Mouse (Mus musculus): ENCODE results near the gene Epsti1. TPM values are rescaled to one million over a fixed set of nuclear protein-coding genes. Genes with fewer than 3 reads are reported as not detected.

The Epsti1 gene
- total RNA-seq, 4 experiments from 2014 or later = 0.21 to 1.5 (median 0.93) TPM

DNA sequence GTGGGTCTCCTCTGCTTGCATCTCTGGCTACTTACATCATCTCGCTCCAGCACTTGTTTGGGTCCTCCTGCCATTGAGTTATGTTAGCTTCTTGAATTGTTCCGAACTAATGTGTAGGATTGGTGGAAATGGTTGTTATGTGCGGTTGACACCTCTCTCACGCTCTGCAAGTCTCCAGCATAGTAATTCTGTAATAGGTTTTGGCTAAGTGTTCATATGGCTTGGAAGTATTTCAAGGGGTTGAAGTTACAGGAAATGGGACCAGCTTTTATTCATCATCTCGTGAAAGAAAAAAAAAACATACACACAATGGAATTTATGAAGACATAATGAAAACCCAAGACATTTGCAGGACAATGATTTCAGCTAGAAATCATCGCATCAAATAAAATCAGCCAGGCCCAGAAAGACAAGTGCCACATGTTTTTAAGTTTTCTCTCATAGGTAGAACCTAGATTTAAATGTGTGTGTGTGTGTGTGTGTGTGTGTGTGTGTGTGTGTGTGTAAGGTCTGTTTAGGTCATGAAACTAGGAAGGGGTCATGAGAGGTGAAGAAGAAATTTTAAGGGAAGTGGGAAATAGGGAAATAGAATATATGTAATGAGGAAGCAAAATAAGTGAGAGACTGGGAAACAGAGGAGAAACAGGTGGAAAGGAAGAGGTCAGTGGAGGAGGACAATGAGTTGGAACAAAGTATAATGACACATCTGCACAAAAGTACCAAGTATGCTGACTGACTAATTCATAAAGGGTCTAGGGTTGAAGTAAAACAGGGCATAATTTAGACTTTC is 19.2 kb downstream of the Epsti1 start:
- DNase-seq (ENCODE audit: low spot score in 2 of 2) = no peak

DNA sequence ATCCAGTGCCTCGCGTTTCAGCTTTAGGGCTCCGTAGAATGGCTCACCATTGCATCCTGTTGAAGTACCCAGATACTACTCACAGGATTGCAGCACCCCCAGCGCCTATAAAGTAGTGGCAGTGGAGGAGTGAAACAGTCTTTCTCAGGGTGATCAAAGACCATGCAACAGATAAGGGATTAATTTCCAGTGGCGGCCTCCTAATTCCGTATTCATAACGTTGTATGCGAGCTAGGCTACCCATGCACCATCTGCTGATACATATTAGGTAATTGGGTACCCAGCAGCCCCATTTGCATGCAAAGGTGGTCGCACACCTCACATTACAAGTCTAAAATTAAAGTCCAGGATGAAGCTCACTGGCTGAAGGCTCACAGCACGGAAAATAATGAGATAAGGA is 21.4 kb downstream of the Epsti1 start:
- no peak for DNase-seq (ENCODE audit: low spot score in 2 of 2)

DNA sequence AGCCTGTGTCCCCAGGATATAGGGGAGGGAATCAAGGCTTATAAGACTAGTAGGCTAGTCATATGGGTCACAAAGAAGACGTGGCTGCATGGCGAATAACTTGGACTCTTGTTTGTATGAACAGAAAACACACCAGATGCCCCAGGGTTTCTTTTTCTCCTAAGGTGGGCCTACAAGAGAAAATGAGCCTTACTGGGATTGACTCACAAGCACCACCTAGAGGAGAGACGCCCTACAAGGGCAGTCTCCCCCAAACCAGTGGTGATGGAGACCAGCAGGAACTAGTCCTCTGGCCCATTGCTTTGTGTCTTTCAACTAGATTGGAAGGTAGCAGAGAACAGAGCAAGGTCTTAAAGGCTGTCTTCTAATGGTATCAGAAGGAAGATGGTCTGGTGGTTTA is 22.7 kb downstream of the Epsti1 start:
- peak in 1 of 2 experiments; percentile 24 for DNase-seq (ENCODE audit: low spot score in 2 of 2)

DNA sequence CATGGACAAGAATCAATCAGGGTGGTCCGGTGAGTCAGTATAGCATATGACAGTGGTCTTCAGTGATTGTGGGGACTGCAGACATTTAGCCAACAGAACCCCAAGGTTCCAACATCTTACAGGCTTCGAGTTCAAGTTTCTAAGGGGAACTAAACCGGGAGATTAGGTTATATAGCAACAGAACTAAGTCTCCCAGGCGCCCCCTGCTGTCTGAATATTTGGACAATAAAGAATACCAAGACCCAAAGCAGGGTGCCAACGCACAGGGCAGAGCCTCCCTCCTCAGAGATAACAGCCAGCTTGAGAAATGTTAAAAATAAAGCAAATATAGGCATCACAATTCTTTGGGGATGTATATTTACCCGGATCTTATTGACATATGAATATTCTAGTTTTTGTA is 24.0 kb downstream of the Epsti1 start:
- peak; percentile 46 to 77 for DNase-seq (ENCODE audit: low spot score in 2 of 2)

DNA sequence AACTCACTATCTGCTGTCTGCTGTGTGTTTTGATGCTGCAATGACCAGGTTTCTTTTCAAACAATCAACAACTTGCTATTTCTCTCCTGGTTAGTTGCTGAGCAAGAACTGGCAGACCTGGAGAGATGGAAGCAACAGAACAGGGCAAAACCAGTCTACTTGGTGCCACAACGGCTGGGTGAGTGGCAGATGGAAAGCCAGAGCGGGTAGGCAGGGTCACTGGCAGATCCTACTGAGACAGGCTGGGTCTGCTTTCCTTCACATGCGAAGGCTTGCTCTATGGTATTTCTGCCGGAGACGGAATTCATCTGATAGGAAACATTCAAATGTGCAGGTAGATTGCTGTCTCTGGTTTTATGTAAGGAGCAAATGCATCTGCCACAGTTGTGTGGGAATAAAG is 24.6 kb downstream of the Epsti1 start:
- no peak for DNase-seq (ENCODE audit: low spot score in 2 of 2)

DNA sequence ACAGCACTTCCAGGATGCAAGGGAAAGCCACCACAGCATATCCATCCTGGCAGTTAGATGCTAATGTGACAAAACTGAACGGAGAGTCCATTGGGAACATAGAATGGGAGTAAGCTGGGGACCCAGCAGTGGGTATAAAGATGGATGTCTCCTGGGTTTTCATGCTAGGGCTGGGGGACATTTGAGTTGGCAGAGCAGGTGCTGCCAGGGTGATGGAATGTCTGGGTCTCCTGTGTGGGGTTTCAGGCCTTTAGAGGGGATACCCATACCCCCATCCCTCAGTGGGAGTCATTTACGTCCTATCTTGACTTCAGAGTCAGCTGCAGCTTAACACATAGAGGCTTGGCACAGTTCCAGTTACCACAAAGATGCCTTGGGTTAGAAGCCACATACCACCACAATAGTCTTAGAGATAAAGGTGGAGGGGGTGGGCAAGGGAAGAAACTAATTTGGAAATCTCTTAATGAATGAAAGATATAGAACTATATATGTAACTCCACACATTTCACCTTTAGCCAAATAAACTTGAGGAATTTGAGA is 25.2 kb downstream of the Epsti1 start:
- no peak for DNase-seq (ENCODE audit: low spot score in 2 of 2)

DNA sequence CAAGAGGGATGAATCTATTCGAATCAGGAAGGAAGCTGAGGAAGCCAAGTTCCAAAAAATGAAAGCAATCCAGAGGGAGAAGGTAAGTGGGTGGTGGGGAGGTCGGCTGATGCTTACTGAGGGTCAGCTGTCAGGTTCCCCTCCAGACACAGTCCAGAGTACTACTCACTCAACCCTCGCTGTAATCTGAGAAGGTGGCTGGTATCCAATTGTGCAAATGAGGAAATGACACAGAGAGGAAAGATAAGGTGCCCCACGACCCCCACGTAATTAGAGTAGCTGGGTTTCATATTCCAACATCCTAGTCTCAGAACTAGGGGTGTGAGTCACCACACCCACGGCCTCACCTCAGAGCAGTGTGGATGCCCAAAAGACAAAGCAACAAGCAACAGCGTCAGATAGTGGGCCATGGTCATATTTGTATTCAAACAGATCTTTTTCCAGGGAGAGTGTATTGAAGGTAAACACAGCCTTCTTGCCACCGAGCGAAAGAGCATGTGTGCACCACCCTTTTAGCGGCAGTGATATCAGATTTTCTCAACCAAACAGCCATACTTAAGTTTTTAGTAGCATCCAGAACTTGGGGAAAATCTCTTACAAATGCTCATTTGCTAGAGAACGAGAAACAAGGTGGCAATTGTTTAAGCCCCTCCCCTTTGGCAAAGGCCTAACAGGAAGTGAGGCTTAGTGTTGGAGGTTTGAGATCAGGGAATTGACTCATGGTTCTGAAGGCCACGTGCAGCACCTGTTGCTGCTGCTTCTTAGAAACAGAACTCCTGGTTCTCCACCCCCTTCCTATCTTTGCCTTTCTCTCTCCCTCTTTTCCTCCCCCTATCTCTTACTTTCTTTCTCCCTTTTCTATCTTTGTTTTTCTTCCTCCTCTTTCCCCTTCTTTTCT is 28.4 kb downstream of the Epsti1 start:
- no peak for DNase-seq (ENCODE audit: low spot score in 2 of 2)

DNA sequence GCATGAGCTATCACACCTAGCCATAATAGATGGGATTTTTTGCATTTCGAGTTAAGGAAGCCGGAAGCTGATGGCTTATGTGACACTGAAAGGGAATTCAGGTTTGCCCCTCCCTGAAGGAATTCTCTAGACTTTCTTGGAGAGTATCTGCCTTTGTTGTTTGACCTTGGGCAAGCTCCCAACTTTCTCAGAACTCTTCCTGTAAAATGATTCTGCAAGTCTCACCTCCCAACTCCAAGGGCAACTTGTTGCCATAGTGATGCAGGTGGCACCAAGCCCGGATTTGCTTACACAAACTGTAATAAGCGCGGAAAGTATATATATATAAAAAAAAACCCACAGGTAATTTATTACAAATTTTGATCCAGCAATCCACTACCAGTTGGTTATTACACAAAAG is 29.2 kb downstream of the Epsti1 start:
- DNase-seq (ENCODE audit: low spot score in 2 of 2) = no peak

DNA sequence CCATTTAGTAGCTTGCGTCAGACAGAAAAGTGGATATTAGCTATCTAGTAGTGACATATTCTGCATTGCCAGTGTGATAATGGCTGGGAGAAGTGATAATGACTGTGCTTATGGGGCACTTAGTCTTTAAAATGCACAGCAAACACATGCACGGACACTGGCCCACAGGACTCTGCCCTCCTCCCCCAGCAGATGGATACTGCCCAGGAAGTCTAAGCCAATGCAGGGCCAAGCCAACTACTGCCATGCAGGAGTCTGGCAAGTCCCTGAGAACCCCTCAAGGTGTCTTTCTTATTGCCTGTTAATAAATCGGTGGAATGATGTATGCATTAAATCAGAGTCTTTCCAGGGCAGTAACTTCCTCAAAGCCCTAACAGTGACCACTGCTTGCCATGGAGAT is 30.4 kb downstream of the Epsti1 start:
- no peak for DNase-seq (ENCODE audit: low spot score in 2 of 2)

DNA sequence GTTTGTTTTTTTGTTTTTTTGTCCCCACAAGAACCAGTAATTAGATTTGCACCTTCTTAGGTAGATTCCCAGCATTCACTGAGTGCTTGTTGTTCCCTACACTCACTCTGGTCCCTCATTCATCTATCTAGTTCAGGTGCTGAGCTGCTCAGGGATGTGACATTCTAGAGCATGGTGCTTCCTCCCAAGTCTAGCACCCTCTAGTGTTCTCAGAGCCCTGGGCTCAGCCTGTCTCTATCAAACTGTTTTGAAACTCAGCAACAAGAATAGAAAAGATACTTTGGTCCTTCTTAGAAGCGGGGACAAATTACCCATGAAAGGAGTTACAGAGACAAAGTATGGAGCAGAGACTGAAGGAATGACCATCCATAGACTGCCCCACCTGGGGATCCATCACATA is 37.1 kb downstream of the Epsti1 start:
- DNase-seq (ENCODE audit: low spot score in 2 of 2) = no peak

DNA sequence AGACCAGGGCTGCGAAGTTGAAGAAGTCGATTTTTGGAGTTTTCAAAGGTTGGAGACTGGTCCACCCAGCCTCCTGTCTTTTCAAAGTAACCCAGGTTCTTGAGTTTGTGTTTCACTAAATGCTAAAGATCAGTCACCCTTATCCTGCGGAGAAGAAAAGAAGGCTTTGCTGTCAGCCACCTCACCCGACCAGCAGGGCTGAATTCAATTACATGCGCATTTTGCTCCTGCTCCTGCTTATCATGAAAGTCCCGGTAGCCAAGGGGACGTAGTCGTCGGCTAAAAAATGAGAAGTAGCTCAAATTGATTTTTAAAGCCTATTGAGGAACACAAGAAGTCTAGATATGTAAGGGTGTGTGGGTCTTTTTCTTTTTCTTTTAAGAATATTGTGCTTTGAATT is 38.2 kb downstream of the Epsti1 start:
- DNase-seq (ENCODE audit: low spot score in 2 of 2) = no peak

DNA sequence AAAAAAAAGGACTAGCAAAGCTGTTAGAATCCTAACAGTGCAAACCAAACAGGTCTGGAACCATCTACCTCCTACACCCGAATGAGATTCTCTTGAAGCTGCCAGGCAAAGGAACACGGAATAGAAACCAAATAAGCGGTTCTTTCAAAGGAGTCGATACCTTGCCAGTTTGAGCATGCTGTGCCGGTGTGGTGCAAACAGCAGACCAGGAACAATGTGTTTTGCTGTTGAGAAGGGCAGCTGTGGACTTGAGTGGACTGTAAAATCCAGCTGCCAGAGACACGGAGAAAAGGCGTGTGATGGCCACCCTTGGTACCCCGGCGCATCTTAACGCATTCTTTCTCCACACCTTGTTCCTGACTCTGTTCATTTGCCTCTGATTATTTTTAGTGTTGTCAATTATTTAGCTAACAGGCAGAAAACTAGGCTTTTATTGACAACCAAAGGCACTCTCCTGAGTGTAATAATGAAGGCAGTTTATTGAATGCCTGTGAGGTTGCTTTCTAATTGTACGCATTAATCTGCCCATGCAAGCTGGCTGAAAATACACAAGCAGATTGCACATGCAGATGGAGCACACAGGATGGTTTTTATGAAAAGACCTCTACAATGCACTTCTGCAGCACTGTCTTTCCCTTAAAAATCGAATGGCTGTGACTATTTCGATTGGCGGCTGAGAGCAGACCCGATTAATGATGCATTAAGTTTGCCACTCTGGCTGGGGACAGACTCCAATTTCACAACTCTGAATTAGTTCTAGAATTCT is 38.9 kb downstream of the Epsti1 start:
- DNase-seq (ENCODE audit: low spot score in 2 of 2) = peak; percentile 60 to 79

DNA sequence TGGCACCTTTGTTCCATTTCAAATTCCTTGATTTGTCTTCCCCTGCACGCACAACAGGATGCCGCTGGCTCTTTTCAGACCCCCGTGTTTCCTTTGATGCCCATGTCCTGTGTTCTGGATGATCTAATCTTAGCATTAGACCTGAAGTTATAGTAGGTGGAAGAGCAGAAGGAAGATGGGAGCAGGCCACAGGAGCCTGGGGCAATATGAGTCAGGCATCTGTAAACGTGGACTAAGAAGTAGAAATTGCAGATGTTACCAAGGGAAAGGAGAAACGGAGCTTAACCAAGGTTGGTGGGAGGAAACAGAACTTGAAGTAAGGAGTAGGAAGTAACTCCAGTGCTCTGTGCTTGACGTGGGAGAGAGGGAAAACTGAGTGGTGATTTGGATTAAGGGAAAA is 57.7 kb downstream of the Epsti1 start:
- no peak for DNase-seq (ENCODE audit: low spot score in 2 of 2)

DNA sequence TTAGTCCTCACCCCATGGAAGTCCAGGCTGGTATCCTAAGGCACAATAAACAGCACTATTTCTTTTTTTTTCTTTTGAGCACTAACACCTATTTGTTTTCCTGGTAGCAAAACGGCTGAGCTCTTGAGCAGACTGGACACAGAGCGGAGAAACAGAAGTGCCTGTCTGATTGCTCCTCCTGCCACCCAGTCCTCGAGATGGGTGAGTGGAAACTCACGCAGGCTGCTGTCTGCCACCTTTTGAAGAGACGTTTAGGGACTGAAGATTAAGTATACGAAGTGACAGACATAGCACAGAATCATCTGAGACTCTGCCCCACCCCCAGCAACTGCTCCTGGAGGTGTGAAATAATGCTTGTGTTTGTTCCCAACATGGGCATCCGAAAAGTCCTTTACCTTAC is 59.5 kb downstream of the Epsti1 start:
- no peak for DNase-seq (ENCODE audit: low spot score in 2 of 2)

DNA sequence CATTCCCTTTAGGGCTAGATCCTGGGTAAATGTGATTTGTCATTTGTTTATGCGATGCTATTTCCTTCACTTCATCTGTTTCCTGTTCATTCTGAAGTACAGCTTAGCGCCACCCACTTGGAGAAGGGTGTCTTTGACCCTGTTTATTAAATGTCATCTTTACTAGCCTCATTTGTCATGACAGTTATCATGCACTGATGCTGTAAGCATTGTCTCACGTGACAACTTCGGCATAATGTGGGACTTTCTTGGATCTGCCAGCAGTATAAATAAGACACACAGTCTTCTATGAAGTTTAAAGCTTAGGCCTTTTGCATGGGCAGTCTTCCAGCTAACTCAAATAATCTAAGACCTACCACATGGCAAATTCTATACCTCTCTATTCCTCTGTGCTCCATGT is 67.3 kb downstream of the Epsti1 start:
- no peak for DNase-seq (ENCODE audit: low spot score in 2 of 2)

DNA sequence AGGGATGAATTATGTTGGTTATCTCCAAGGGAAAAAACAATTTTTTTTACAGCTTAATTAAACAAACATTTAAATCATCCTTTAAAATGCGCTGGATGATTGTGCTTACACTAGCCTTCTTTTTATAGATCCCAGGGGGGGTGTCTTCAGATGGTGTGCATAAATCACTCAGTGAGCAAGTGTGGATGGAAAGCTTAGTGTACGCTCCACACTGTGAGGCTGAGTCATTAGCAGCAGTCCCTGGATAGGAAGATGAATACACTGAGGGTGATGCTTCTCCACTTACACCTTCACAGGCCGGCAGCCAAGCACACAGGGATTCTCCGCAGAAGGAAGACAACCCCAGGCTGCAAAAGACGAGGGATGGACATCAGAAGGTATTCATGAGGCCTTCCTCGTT is 70.2 kb downstream of the Epsti1 start:
- no peak for DNase-seq (ENCODE audit: low spot score in 2 of 2)

DNA sequence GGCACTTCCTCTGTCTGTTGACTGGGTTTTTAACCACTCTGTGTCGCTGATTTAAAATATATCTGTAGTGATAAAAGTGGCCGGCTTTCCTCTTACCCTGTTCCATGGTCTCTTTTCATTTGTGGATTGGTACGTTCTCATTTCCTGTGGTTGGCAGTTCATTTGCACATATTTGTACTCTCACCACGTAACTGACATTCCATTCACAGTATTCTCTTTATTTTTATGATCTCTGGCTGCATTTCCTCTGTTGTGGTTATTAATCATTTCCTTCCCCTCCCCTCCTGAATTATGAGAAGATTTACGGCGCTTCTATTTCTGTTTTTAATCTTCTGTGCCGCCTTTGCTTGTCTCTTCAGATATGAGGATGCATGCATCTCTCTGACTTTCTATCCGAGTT is 71.7 kb downstream of the Epsti1 start:
- no peak for DNase-seq (ENCODE audit: low spot score in 2 of 2)

DNA sequence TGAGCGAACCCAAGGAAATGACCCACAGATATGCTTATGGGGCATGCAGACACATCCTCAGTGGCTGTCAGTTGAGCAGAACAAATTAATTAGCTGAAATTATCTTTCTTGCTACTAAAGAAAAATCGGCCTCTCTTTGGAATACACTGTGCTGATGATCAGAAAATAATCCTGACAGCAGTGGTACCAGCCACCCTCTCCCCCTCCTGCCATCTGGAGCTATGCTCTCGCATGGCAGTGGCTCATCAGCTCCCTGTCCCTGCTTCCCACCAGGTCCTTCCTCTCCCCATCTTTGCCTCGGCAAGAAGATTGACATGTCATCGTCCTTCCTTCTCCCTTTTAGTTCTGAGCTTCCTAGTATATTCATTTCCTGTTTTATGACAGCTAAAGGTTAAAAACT is 77.5 kb downstream of the Epsti1 start:
- DNase-seq (ENCODE audit: low spot score in 2 of 2) = peak; percentile 61 to 63

DNA sequence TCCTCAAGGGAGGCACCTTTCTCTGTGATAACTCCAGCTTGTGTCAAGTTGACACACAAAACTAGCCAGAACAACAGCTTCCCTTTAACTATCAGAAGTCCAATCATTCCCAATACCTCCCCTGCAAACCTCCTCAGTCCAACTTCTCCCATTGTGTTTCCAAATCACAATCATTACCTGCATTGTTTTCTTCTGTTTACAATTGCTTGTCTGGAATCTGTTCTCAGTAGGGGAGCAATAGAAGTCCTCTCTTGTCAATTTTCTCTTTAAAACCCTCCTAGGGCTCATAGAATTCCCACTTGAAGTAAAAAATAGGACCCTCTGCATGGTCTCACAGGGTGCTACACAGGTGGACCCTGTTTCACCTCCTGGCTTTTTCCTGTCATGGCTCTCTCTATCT is 93.7 kb downstream of the Epsti1 start:
- no peak for DNase-seq (ENCODE audit: low spot score in 2 of 2)

DNA sequence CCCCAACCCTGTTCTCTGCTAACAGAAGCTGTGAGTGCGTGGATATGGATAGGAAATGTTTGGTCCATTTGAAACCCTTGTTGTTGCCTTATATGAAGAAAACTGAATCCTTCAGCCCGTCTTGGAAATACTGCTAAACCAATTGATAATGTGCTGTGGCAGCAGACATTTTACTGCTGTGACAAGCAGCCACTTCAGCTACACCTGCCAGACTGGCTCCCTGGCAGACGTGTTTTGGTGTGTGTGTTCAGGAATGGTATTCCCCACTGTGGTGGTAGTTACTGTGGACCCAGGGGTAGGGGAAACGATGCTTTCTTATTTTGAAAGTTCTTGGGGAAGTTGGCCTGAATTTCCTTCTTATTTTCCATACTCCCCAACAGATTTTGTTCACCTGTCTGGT is 100.4 kb downstream of the Epsti1 start:
- DNase-seq (ENCODE audit: low spot score in 2 of 2) = no peak

DNA sequence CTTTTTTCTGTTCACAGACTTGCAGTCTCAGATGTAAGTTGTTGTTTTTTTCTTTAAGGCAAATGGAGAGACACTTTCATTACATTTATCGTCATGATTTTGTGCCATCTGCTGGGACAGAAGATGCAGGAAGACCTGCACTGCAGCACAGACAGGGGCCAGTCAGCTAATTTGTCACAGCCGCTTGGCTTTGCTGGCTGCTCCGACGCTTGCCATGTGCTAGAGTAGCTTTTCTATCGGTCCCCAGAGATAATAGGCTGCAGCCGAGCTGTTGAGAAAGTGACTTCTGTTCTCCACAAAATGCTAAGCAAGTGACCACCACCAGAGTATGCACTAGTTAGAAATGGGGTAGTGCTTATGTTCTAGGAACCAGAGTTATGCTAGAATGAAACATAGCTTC is 104.0 kb downstream of the Epsti1 start:
- no peak for DNase-seq (ENCODE audit: low spot score in 2 of 2)

DNA sequence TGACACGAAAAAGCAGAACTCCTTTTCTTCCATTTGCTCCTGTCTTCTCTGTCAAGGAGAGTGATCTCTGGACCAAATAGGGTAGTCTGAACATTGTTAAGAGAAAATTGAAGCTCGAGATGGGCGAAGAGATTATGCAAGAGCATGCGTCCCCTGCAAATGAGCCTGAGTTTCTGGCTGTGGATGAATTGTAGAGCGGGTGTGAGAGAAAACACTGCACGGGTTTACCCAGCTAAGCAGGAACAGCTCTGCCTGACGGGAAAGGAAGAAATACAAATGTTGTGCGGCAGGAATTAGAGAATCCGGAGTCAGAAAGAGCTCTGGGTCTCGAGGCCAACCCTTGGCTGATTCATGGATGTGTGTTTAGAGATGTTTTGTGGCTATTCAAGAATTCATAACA is 107.8 kb downstream of the Epsti1 start:
- DNase-seq (ENCODE audit: low spot score in 2 of 2) = no peak
